Mouse (Mus musculus): ENCODE data around the gene Slc30a7. TPM values are rescaled to one million over a fixed set of nuclear protein-coding genes. Genes with fewer than 3 reads are reported as not detected.

The Slc30a7 gene
- polyA plus RNA-seq, 1 experiment, result 0.05 TPM

GRCm38 (mm10) chr3:115974228-115974627 is 33.0 kb downstream of the Slc30a7 start:
- Histone ChIP-seq H3K36me3 (ENCODE audit: control insufficient read depth) (peaks cover 24% of the 10 kb centered on the region), H3K4me3 (replicated peaks) (no peak overlapping the region), H3K4me1 (ENCODE audit: control insufficient read depth) (no peaks in the 10 kb centered on the region), H3K27me3 (ENCODE audit: control insufficient read depth) (no peaks in the 10 kb centered on the region), H3K9me3 (ENCODE audit: control insufficient read depth, low read length) (no peaks in the 10 kb centered on the region)
- TF ChIP-seq GATA1 (IDR thresholded peaks at IDR 0.05; ENCODE audit: low read length) (no peak), TAL1 (IDR thresholded peaks at IDR 0.05; ENCODE audit: low read length) (no peak)

GRCm38 (mm10) chr3:115971891-115972646 is 35.1 kb downstream of the Slc30a7 start:
- Histone ChIP-seq H3K27me3 (ENCODE audit: control insufficient read depth) (no peaks in the 10 kb centered on the region), H3K4me1 (ENCODE audit: control insufficient read depth) (no peaks in the 10 kb centered on the region), H3K36me3 (ENCODE audit: control insufficient read depth) (peaks cover 19% of the 10 kb centered on the region), H3K4me3 (replicated peaks) (no peak overlapping the region), H3K9me3 (ENCODE audit: control insufficient read depth, low read length) (no peaks in the 10 kb centered on the region)
- TF ChIP-seq TAL1 (IDR thresholded peaks at IDR 0.05; ENCODE audit: low read length), result no peak
- no peak for TF ChIP-seq GATA1 (IDR thresholded peaks at IDR 0.05; ENCODE audit: low read length)

GRCm38 (mm10) chr3:115971045-115971785 is 36.0 kb downstream of the Slc30a7 start:
- peaks cover 19% of the 10 kb centered on the region for H3K36me3 ChIP-seq (ENCODE audit: control insufficient read depth)
- no peaks in the 10 kb centered on the region for H3K27me3 ChIP-seq (ENCODE audit: control insufficient read depth)
- no peaks in the 10 kb centered on the region for H3K4me1 ChIP-seq (ENCODE audit: control insufficient read depth)
- no peak overlapping the region for H3K4me3 ChIP-seq (replicated peaks)
- TF ChIP-seq TAL1 (IDR thresholded peaks at IDR 0.05; ENCODE audit: low read length) (no peak), GATA1 (IDR thresholded peaks at IDR 0.05; ENCODE audit: low read length) (no peak)
- no peaks in the 10 kb centered on the region for H3K9me3 ChIP-seq (ENCODE audit: control insufficient read depth, low read length)

- TF ChIP-seq GATA1 (IDR thresholded peaks at IDR 0.05; ENCODE audit: low read length), result no peak
- TF ChIP-seq TAL1 (IDR thresholded peaks at IDR 0.05; ENCODE audit: low read length), result no peak
- H3K9me3 ChIP-seq (ENCODE audit: control insufficient read depth, low read length), result no peaks in the 10 kb centered on the region
- no peak overlapping the region for H3K4me3 ChIP-seq (replicated peaks)
- peaks cover 10% of the 10 kb centered on the region for H3K36me3 ChIP-seq (ENCODE audit: control insufficient read depth)
- H3K27me3 ChIP-seq (ENCODE audit: control insufficient read depth), result no peaks in the 10 kb centered on the region
- H3K4me1 ChIP-seq (ENCODE audit: control insufficient read depth), result no peaks in the 10 kb centered on the region
Observed at GRCm38 (mm10) chr3:115968745-115969530, 38.3 kb downstream of the Slc30a7 start.

GRCm38 (mm10) chr3:115964071-115964470 is 43.1 kb downstream of the Slc30a7 start:
- Histone ChIP-seq H3K36me3 (ENCODE audit: control insufficient read depth) (no peaks in the 10 kb centered on the region), H3K4me3 (replicated peaks) (no peak overlapping the region), H3K27me3 (ENCODE audit: control insufficient read depth) (no peaks in the 10 kb centered on the region), H3K4me1 (ENCODE audit: control insufficient read depth) (no peaks in the 10 kb centered on the region), H3K9me3 (ENCODE audit: control insufficient read depth, low read length) (no peaks in the 10 kb centered on the region)
- no peak for TF ChIP-seq TAL1 (IDR thresholded peaks at IDR 0.05; ENCODE audit: low read length)
- no peak for TF ChIP-seq GATA1 (IDR thresholded peaks at IDR 0.05; ENCODE audit: low read length)

GRCm38 (mm10) chr3:115963597-115963996 is 43.6 kb downstream of the Slc30a7 start:
- no peaks in the 10 kb centered on the region for H3K27me3 ChIP-seq (ENCODE audit: control insufficient read depth)
- no peaks in the 10 kb centered on the region for H3K4me1 ChIP-seq (ENCODE audit: control insufficient read depth)
- H3K4me3 ChIP-seq (replicated peaks), result no peak overlapping the region
- TF ChIP-seq TAL1 (IDR thresholded peaks at IDR 0.05; ENCODE audit: low read length) (no peak), GATA1 (IDR thresholded peaks at IDR 0.05; ENCODE audit: low read length) (no peak)
- H3K36me3 ChIP-seq (ENCODE audit: control insufficient read depth), result peaks cover 3% of the 10 kb centered on the region
- no peaks in the 10 kb centered on the region for H3K9me3 ChIP-seq (ENCODE audit: control insufficient read depth, low read length)

- no peaks in the 10 kb centered on the region for H3K27me3 ChIP-seq (ENCODE audit: control insufficient read depth)
- H3K4me3 ChIP-seq (replicated peaks), result no peak overlapping the region
- no peaks in the 10 kb centered on the region for H3K9me3 ChIP-seq (ENCODE audit: control insufficient read depth, low read length)
- TF ChIP-seq TAL1 (IDR thresholded peaks at IDR 0.05; ENCODE audit: low read length) (no peak), GATA1 (IDR thresholded peaks at IDR 0.05; ENCODE audit: low read length) (no peak)
- H3K4me1 ChIP-seq (ENCODE audit: control insufficient read depth), result no peaks in the 10 kb centered on the region
- peaks cover 9% of the 10 kb centered on the region for H3K36me3 ChIP-seq (ENCODE audit: control insufficient read depth)
Observed at GRCm38 (mm10) chr3:115962028-115962415, 45.2 kb downstream of the Slc30a7 start.

GRCm38 (mm10) chr3:115961311-115962027 is 45.7 kb downstream of the Slc30a7 start:
- Histone ChIP-seq H3K4me3 (replicated peaks) (no peak overlapping the region), H3K4me1 (ENCODE audit: control insufficient read depth) (no peaks in the 10 kb centered on the region), H3K27me3 (ENCODE audit: control insufficient read depth) (no peaks in the 10 kb centered on the region), H3K9me3 (ENCODE audit: control insufficient read depth, low read length) (no peaks in the 10 kb centered on the region), H3K36me3 (ENCODE audit: control insufficient read depth) (peaks cover 9% of the 10 kb centered on the region)
- TF ChIP-seq TAL1 (IDR thresholded peaks at IDR 0.05; ENCODE audit: low read length) (no peak), GATA1 (IDR thresholded peaks at IDR 0.05; ENCODE audit: low read length) (no peak)

Data from erythroblast, embryonic 14.5 days (primary cell).